Mouse (Mus musculus) frontal cortex, postnatal 25 days (tissue): ENCODE measurements around the gene Pkd1.
A peak's percentile ranks its signal among the peaks of the same experiment; 100 is the strongest.

Source experiments
- DNase-seq, 2 experiments: peaks; one replicate each; pipeline ENCODE4 v3.0.0; 2022; ENCODE audit warnings: low spot score in 2 of 2

Pkd1 gene

DNA sequence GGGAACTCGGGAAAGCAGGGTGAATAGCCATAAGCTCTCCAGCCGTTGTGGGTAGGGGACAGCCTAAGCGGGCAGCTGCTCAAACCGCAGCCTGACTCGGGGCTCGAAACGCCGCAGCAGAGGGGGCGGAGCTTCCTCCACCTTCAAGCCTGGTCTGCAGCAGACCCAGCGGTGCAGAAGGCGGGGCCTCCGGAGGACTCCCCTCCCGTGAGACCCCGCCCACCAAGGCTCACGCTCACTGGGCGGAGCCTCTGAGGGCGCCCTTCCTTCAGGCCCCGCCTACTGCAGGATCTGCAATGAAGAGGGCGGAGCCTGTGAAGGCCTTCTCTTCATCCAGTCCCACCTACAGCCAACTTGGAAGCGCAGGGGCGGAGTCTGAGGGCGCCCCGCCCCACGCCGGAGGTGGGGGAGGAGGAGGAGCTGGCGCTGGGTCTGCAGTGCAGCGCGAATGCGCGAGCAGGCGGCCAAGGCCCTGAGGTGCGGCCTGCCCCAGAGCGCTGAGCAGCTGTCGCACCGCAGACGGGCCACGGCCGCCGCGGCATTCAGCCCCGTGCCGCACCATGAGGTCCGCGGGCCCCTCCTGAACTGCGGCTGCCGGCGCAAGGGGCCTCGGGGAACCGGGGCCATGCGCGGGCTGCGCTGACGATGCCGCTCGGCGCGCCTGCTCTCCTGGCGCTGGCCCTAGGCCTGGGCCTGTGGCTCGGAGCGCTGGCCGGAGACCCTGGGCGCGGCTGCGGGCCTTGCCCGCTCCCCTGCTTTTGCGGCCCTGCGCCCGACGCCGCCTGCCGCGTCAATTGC is at the start of gene Pkd1:
Gene Pkd1 (plus strand): TSS at position 217 of the 798 bp plus-strand sequence.
- peak; percentile 92 to 95 for DNase-seq

DNA sequence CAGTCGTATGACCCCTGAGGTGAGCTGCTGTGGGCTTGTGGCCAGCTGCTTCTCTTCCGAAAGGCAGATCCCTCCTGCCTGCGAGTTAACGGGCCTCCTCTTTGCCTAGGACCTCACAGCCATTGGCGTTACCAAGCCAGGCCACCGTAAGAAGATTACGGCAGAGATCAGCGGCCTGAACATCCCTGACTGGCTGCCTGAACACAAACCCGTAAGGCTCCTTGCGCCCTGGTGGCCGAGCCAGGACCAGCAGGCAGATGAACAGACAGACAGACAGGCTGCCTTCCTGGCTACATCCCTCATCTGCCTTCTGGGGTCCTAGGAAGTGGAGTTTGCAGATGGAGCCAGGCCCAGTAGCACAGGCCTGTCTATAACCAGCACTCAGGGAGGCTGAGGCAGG is 47.4 kb upstream of the Pkd1 start:
- DNase-seq = no peak

- DNase-seq = no peak
Observed at GRCm38 (mm10) chr17:24504085-24504484, 45.5 kb upstream of the Pkd1 start.

- no peak for DNase-seq
Observed at GRCm38 (mm10) chr17:24505286-24505955, 44.2 kb upstream of the Pkd1 start.

GRCm38 (mm10) chr17:24506332-24507070 is 43.1 kb upstream of the Pkd1 start:
- DNase-seq = peak in 1 of 2 experiments; percentile 32

DNA sequence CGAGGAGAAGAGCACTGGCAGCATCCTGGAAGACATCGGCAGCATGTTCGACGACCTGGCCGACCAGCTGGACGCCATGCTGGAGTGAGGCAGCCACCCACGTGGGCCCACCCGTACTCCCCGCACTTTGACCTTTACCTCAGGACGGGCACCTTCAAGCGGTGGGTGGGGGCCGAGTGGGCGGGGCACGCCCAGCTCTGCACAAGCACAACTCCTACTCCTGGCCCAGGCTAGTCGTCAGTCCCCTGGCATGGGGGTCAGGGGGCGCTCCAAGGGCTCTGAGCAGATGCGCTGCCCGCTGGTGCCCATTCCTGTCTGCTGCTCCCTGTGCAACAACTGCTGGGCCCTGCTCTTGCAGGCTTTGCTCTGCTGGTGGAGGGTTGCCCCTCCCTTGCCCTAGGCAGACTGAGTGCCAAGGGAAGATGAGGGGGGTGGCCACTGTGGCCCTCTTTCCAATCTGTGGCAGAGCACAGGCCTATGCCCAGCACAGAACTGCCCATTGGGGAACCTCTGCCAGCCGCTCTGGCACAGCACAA is 42.4 kb upstream of the Pkd1 start:
- DNase-seq = no peak

- DNase-seq = no peak
Observed at GRCm38 (mm10) chr17:24507806-24508460, 41.7 kb upstream of the Pkd1 start.

GRCm38 (mm10) chr17:24513609-24514008 is 36.0 kb upstream of the Pkd1 start:
- DNase-seq = peak in 1 of 2 experiments; percentile 66

GRCm38 (mm10) chr17:24514270-24515257 is 35.1 kb upstream of the Pkd1 start:
- no peak for DNase-seq

DNA sequence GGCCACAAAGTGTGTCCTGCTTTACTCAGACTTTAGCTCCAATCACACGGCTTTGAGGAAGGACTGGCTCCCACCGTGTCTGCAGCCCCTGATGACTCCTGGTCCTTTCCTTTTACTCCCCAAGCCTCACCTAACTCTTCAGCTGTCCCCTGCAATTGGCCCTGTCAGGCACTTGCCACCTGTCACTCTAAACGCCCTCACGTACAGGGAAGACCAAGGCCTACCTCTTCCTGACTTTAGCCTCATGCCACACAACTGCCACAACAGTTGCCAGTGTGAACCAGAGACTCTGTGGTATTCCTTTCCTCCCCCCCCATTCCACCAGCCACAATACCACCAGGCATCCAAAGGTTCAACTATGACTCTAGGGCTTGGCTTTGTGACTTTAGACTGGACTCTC is 29.2 kb upstream of the Pkd1 start:
- DNase-seq = no peak

GRCm38 (mm10) chr17:24524734-24525133 is 24.9 kb upstream of the Pkd1 start:
- no peak for DNase-seq

GRCm38 (mm10) chr17:24527315-24527714 is 22.3 kb upstream of the Pkd1 start:
- DNase-seq = no peak

GRCm38 (mm10) chr17:24527723-24528559 is 21.7 kb upstream of the Pkd1 start, which contains the start of gene Traf7:
TSS of gene Traf7 (minus strand) at chr17:24527938.
- DNase-seq = peak; percentile 80 to 88

DNA sequence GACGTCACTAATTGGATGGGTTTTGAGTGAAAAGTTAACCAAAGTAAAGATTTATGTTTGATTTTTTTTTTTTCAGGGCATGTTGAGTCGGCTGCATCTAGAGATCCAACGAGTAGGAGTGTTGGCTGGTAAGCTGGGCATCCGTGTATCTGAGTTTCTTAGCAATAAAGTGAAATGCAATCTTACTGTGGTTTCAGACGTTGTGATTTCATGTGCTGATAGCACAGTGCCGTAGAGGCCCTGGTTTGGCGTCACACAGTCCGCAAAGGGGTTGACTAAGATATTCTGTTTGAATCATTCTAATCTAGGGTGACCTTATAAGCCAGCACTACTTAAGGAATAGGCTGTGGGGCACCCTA is 21.1 kb upstream of the Pkd1 start:
- no peak for DNase-seq

DNA sequence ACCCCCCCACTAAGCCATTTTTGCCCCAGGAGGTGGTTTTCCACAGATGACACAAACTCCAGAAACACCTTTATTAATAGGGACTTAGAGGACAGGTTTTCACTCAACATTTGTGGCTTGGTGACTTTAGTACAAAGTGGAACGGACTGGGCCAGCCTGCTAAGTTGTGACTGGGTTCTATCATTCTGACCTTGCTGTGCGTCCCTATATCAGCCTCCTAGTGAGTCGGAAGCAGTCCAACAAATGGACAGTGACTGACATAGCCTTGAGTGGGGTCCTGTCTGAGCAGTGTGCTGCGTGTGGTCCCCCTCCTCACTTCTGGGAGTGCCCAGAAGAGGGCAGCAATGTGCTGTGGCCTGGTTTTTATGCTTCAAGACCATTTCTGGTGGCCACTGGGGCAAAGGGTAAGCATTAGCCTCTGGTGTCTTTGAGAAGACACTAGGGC is 20.6 kb upstream of the Pkd1 start:
- DNase-seq = no peak

GRCm38 (mm10) chr17:24529883-24530282 is 19.8 kb upstream of the Pkd1 start:
- no peak for DNase-seq

DNA sequence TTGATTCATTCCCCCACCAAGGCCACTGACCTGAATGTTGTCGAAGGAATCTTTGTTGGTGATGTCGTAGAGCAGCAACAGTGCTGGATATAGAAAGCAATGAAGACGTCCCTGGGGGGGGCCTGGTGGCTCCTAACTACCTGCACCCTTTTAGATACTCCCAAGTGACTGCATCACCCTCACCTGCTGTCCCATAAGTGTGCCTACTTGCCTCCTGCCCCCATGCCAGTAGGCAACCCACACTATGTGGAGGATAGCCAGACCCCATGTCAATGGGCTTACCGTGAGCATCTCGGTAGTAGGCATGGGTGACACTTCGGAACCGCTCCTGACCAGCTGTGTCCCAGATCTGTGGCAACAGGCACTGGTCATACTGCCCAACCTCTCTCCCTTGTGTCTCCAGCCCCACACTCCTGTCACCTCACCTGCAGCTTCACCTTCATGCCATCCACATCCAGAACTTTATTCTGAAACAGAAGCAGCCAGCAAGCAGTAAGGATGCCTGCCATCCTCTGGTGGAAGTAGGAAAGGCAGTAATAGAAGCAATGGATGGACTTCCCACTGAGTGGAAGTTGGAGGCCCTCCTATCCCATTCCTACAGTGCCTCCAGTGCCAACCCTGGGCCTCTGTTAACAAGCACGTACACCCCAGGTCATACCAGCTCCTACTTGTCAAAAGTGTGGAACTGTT is 19.1 kb upstream of the Pkd1 start:
- no peak for DNase-seq

GRCm38 (mm10) chr17:24531064-24531463 is 18.6 kb upstream of the Pkd1 start:
- DNase-seq = no peak

DNA sequence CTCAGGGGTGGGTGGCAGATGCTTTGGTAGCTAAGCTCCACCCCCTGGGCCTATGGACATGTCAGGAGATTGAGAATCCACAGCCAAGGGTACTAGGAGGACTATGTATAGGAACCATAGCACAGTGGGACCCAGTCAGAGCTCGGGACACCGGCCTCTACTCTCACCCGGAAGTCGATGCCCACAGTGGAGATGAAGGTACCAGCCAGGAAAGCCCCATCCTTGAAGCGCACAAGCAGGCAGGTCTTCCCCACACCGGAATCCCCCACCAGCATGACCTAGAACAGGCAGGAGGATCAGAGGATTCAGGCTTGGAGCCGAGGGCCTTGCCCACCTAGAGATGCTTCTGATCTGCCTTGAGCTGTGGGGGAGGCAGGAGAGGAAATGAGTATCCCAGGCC is 17.6 kb upstream of the Pkd1 start:
- DNase-seq = no peak
